10 mouse cellular contexts compared by ENCODE assay signal in genomic region chr3:135511683-135512082, GRCm38 (mm10). TPM values are rescaled to one million over a fixed set of nuclear protein-coding genes. Genes with fewer than 3 reads are reported as not detected.
DNase-seq lines count a peak whose midpoint lies in the region; ATAC-seq and TF ChIP-seq lines count a peak whose summit lies in the region.
"Had no signal": no experiment of that assay in that cellular context is flagged by ENCODE, and none has a peak within 500 bp of the region (broad histone marks: within the 10 kb centered on the region; RNA-seq: fewer than 3 reads in every experiment).

No protein-coding gene starts in this region.

- DNase-seq in forebrain, embryonic 11.5 days (ENCODE audit: low spot score) = no peak
- DNase-seq in kidney, postnatal 4 days = peak; percentile 26 to 51
- DNase-seq in kidney, adult 18-20 months = no peak
- peak; percentile 69 for DNase-seq in CH12.LX (ENCODE audit: extremely low read depth)
- DNase-seq in adrenal gland, postnatal 4 days (ENCODE audit: low spot score in 2 of 2) = no peak
- no peak for DNase-seq in ovary, postnatal 10 days (ENCODE audit: low spot score)

- H3K79me2 ChIP-seq in CH12.LX (replicated peaks; ENCODE audit: control insufficient read depth, extremely low read depth, insufficient read depth, poor library complexity, severe bottlenecking) = no peaks in the 10 kb centered on the region

- no peaks in the 10 kb centered on the region for H3K36me3 ChIP-seq in forebrain, embryonic 11.5 days (ENCODE audit: control insufficient read depth, insufficient read depth, low read length)
- no peaks in the 10 kb centered on the region for H3K36me3 ChIP-seq in forebrain, embryonic 12.5 days (replicated peaks)
- H3K36me3 ChIP-seq in CH12.LX (replicated peaks in 1 of 2; ENCODE audit: control insufficient read depth in 1 of 2, insufficient read depth in 1 of 2, low read length in 1 of 2) = peaks cover 22 to 60% of the 10 kb centered on the region in 2 experiments
- H3K36me3 ChIP-seq: forebrain, embryonic 10.5 days had no signal

- H3K9ac ChIP-seq in forebrain, embryonic 11.5 days (ENCODE audit: low read length) = no peak overlapping the region
- H3K9ac ChIP-seq in forebrain, embryonic 12.5 days = no peak overlapping the region
- no peak overlapping the region for H3K9ac ChIP-seq in CH12.LX (ENCODE audit: insufficient read depth, low read depth)

- peak in 1 of 2 experiments; percentile 79; a peak in 2 of 4 replicates for TF ChIP-seq CTCF in CH12.LX (conservative IDR thresholded peaks at IDR 0.05 in 1 of 2, IDR thresholded peaks at IDR 0.05 in 1 of 2; ENCODE audit: low read depth in 2 of 2, low read length in 2 of 2)

- no peak overlapping the region for H3K27ac ChIP-seq in forebrain, embryonic 11.5 days (ENCODE audit: low read depth, low read length)
- H3K27ac ChIP-seq in forebrain, embryonic 12.5 days = no peak overlapping the region
- no peak overlapping the region for H3K27ac ChIP-seq in CH12.LX (ENCODE audit: insufficient read depth, low read depth)
- H3K27ac ChIP-seq: forebrain, embryonic 10.5 days had no signal

- no peaks in the 10 kb centered on the region for H3K9me3 ChIP-seq in forebrain, embryonic 11.5 days (ENCODE audit: control insufficient read depth, low read length)
- H3K9me3 ChIP-seq in forebrain, embryonic 12.5 days = no peaks in the 10 kb centered on the region
- H3K9me3 ChIP-seq in CH12.LX (replicated peaks; ENCODE audit: low read length) = no peaks in the 10 kb centered on the region
- H3K9me3 ChIP-seq: forebrain, embryonic 10.5 days; megakaryocyte, embryonic 14.5 days had no signal

- H3K27me3 ChIP-seq in forebrain, embryonic 11.5 days (ENCODE audit: control insufficient read depth, insufficient read depth, low read length) = no peaks in the 10 kb centered on the region
- H3K27me3 ChIP-seq in forebrain, embryonic 12.5 days = no peaks in the 10 kb centered on the region
- H3K27me3 ChIP-seq in CH12.LX (replicated peaks) = no peaks in the 10 kb centered on the region
- H3K27me3 ChIP-seq: megakaryocyte, embryonic 14.5 days had no signal

- dilution Hi-C loops in CH12.LX (cut with MboI; ENCODE audit: extremely low pct_ligation_motif_present, extremely low pct_unique_long_range_greater_than_20kb, low sequenced_read_pairs) = no loop called here

- TF ChIP-seq POLR2A in CH12.LX (IDR thresholded peaks at IDR 0.05; ENCODE audit: low read depth, low read length) = no peak

- no peak overlapping the region for H3K4me3 ChIP-seq in forebrain, embryonic 11.5 days (ENCODE audit: low read depth, low read length)
- no peak overlapping the region for H3K4me3 ChIP-seq in forebrain, embryonic 12.5 days (replicated peaks)
- H3K4me3 ChIP-seq in CH12.LX (replicated peaks in 1 of 3; ENCODE audit: low read depth in 2 of 3, low read length in 2 of 3, poor library complexity in 1 of 3) = no peak overlapping the region
- H3K4me3 ChIP-seq: forebrain, embryonic 10.5 days; megakaryocyte, embryonic 14.5 days had no signal

- H3K4me1 ChIP-seq in forebrain, embryonic 11.5 days (replicated peaks; ENCODE audit: control insufficient read depth, insufficient read depth, low read length) = no peaks in the 10 kb centered on the region
- peaks cover 10% of the 10 kb centered on the region for H3K4me1 ChIP-seq in forebrain, embryonic 12.5 days
- H3K4me1 ChIP-seq in CH12.LX (ENCODE audit: control insufficient read depth in 1 of 2, insufficient read depth in 2 of 2) = peaks cover 5 to 23% of the 10 kb centered on the region in 2 experiments

- H3K4me2 ChIP-seq in forebrain, embryonic 11.5 days (ENCODE audit: low read depth, low read length, severe bottlenecking) = no peak overlapping the region
- H3K4me2 ChIP-seq in forebrain, embryonic 12.5 days = no peak overlapping the region
- no peak overlapping the region for H3K4me2 ChIP-seq in CH12.LX (ENCODE audit: insufficient read depth, low read depth, poor library complexity, severe bottlenecking)

- no peak for TF ChIP-seq EP300 in CH12.LX (IDR thresholded peaks at IDR 0.05; ENCODE audit: low read length)

- in situ Hi-C loops in CH12.LX (cut with MboI; ENCODE audit: low pct_ligation_motif_present, low pct_unique_long_range_greater_than_20kb, low sequenced_read_pairs) = no loop called here

- ATAC-seq in forebrain, embryonic 11.5 days (replicated peaks; ENCODE audit: low FRiP score) = 0 out of 2 replicates have a peak, but pooled peaks have one; percentile 29
- ATAC-seq in forebrain, embryonic 12.5 days (ENCODE audit: low FRiP score) = no peak
- peak; percentile 42 to 63 for ATAC-seq in hematopoietic stem cell, adult 5-6 weeks (replicated peaks in 1 of 2; ENCODE audit: insufficient read depth in 1 of 2, low FRiP score in 2 of 2, low TSS enrichment in 1 of 2, low read depth in 1 of 2, poor library complexity in 2 of 2, severe bottlenecking in 2 of 2)

- TF ChIP-seq RAD21 in CH12.LX (IDR thresholded peaks at IDR 0.05; ENCODE audit: low read depth, low read length) = peak; percentile 65

- 55% methylated on average over 11 of the region's 11 CpGs for WGBS in forebrain, embryonic 11.5 days
- 48% methylated on average over 11 of the region's 11 CpGs for WGBS in forebrain, embryonic 12.5 days

TF ChIP-seq in CH12.LX, 34 proteins besides CTCF, POLR2A, EP300 and RAD21:
- TF ChIP-seq IRF4 (IDR thresholded peaks at IDR 0.05; ENCODE audit: low read depth, low read length) = no peak
- no peak for TF ChIP-seq POLR2AphosphoS2 (IDR thresholded peaks at IDR 0.05; ENCODE audit: low read depth, low read length)
- 0 out of 2 replicates have a peak, but pooled peaks have one; percentile 26 for TF ChIP-seq NRF1 (IDR thresholded peaks at IDR 0.05; ENCODE audit: low read depth, low read length)
- 0 out of 2 replicates have a peak, but pooled peaks have one; percentile 34 for TF ChIP-seq MYC (IDR thresholded peaks at IDR 0.05; ENCODE audit: low read depth, low read length)
- peak; percentile 26; the same call in 1 of the 2 replicates for TF ChIP-seq NELFE (IDR thresholded peaks at IDR 0.05; ENCODE audit: low read depth, low read length)
- 0 out of 2 replicates have a peak, but pooled peaks have one; percentile 15 for TF ChIP-seq ELF1 (IDR thresholded peaks at IDR 0.05; ENCODE audit: low read depth, low read length)
- 0 out of 2 replicates have a peak, but pooled peaks have one; percentile 23 for TF ChIP-seq ZC3H11A (IDR thresholded peaks at IDR 0.05; ENCODE audit: low read depth, low read length)
- TF ChIP-seq JUND (conservative IDR thresholded peaks at IDR 0.05; ENCODE audit: low read depth, low read length) = no peak
- TF ChIP-seq KAT2A (IDR thresholded peaks at IDR 0.05; ENCODE audit: insufficient replicate concordance, low read length) = no peak
- peak; percentile 81 for TF ChIP-seq SMC3 (IDR thresholded peaks at IDR 0.05; ENCODE audit: low read depth, low read length)
- TF ChIP-seq MEF2A (IDR thresholded peaks at IDR 0.05; ENCODE audit: borderline replicate concordance, low read depth, low read length) = 0 out of 2 replicates have a peak, but pooled peaks have one; percentile 31

RNA-seq across cellular contexts. Expression of gene Manba, which starts 26.3 kb away (rescaled TPM):
- polyA plus RNA-seq in forebrain, embryonic 11.5 days (2014; fragmentation: Nextera tagmentation; extraction: Ambion mirVana) = 3.6 and 3.8 TPM in 2 replicates
- 3.6 and 4.6 TPM in 2 replicates for polyA plus RNA-seq in forebrain, embryonic 12.5 days (2016; fragmentation: Nextera tagmentation; extraction: Ambion mirVana)
- total RNA-seq in CH12.LX (2012; rRNA removed) (32.3 and 35.2 TPM in 2 replicates), CH12.LX (2014; rRNA removed) (30.9 and 36.4 TPM in 2 replicates)
- polyA plus RNA-seq in CH12.LX (2012; ENCODE audit: insufficient read length, low read depth) = 29.8 and 31.5 TPM in 2 replicates
- 27.6 and 31.6 TPM in 2 replicates for total RNA-seq in hematopoietic stem cell, adult 5-6 weeks (2017)
- total RNA-seq in adrenal gland, postnatal 4 days (2021) = 10 to 100 TPM; 26.0 to 30.2 TPM

Comparison
In these comparisons a context has a peak if more than half of its experiments do, and no peak if none do; other contexts are left out.
1. DNase-seq: peak in kidney, postnatal 4 days (2 of 2) and CH12.LX (single experiment); none in forebrain, embryonic 11.5 days (single experiment), kidney, adult 18-20 months (single experiment), adrenal gland, postnatal 4 days (0 of 2) and ovary, postnatal 10 days (single experiment).